Mouse (Mus musculus): Measurements from ENCODE around the gene Gm7145. TPM values are rescaled to one million over a fixed set of nuclear protein-coding genes. Genes with fewer than 3 reads are reported as not detected.
"Not testable (repeated sequence)": the region's sequence is repeated elsewhere in the genome, so short reads cannot be mapped to it uniquely, and the experiment has no call there.

The Gm7145 gene
- not detected in 2 replicates for total RNA-seq (2014; fragmentation: Nextera tagmentation)
- 0.11 and 0.12 TPM in 2 replicates for total RNA-seq (2017)
- polyA plus RNA-seq (2012) = not detected in 2 replicates

DNA sequence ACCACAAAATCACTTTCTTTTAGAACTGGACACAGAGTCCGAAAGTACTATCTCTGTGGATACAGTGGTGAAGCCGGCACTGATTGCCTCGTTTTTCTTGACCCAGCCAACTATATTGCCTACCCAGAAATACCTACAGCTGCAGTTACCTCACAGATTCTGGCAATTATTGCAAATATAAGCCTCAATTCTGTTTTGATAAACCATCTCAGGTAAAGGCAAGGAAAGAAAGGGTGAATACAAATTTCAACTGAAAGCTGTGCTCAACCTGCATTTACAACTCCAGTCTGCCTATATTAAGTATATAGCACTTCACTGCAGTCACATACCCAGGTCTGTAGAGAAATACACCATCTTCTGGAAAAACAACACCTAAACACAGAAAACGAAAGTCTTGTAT lies at the start of gene Gm7145:
Gene Gm7145, plus strand, starts transcription at position 301 of the 400 bp plus-strand sequence.
- Histone ChIP-seq H3K9me3 (replicated peaks) (peaks cover 4% of the 10 kb centered on the region; the same call in 1 of the 2 replicates), H3K4me1 (ENCODE audit: insufficient read depth, low read depth, low read length) (no peaks in the 10 kb centered on the region), H3K4me3 (ENCODE audit: low read depth, low read length) (no peak within 1 kb of the TSS), H3K36me3 (replicated peaks) (no peaks in the 10 kb centered on the region), H3K27me3 (ENCODE audit: insufficient read depth, low read length) (no peaks in the 10 kb centered on the region)
- DNase-seq (ENCODE audit: low spot score) (no peak), ATAC-seq (ENCODE audit: extremely low read depth, insufficient number of reproducible peaks, low FRiP score, poor library complexity, severe bottlenecking) (no peak)
- TF ChIP-seq GATA1 (IDR thresholded peaks at IDR 0.05; ENCODE audit: borderline replicate concordance, low read length) = no peak
- no peak for TF ChIP-seq TAL1 (conservative IDR thresholded peaks at IDR 0.05; ENCODE audit: low read depth, low read length)
- no peak for TF ChIP-seq POLR2AphosphoS5 (IDR thresholded peaks at IDR 0.05; ENCODE audit: insufficient replicate concordance, low read depth, low read length)
- no peak for TF ChIP-seq GATA2 (IDR thresholded peaks at IDR 0.05; ENCODE audit: borderline replicate concordance, low read depth, low read length)
- TF ChIP-seq CTCF (IDR thresholded peaks at IDR 0.05; ENCODE audit: low read depth, low read length) = no peak

DNA sequence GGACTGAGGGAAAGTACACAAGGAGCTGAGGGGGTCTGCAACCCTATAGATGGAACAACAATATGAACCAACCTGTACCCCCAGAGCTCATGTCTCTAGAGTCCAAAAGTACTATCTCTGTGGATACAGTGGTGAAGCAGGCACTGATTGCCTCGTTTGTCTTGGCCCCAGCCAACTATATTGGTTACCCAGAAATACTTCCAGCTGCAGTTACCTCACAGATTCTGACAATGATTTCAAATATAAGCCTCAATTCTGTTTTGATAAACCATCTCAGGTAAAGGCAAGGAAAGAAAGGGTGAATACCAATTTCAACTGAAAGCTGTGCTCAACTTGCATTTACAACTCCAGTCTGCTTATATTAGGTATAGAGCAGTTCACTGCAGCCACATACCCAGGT lies 38.0 kb upstream of the Gm7145 start, which contains the start of gene Gm28168:
Gene Gm28168, plus strand, starts transcription at position 301 of the 400 bp plus-strand sequence.
- not testable (repeated sequence) for ATAC-seq (ENCODE audit: extremely low read depth, insufficient number of reproducible peaks, low FRiP score, poor library complexity, severe bottlenecking); H3K9me3 ChIP-seq (replicated peaks)

GRCm38 (mm10) chr1:118003876-118004275 lies 38.1 kb downstream of the Gm7145 start:
- not testable (repeated sequence) for H3K4me1 ChIP-seq (ENCODE audit: insufficient read depth, low read depth, low read length); H3K36me3 ChIP-seq (replicated peaks); H3K9me3 ChIP-seq (replicated peaks); H3K27me3 ChIP-seq (ENCODE audit: insufficient read depth, low read length); DNase-seq (ENCODE audit: low spot score); ATAC-seq (ENCODE audit: extremely low read depth, insufficient number of reproducible peaks, low FRiP score, poor library complexity, severe bottlenecking); H3K4me3 ChIP-seq (ENCODE audit: low read depth, low read length)

More for the DNA sequence above, 38.0 kb upstream of the Gm7145 start, which contains the start of gene Gm28168:
- not testable (repeated sequence) for H3K36me3 ChIP-seq (replicated peaks); H3K4me3 ChIP-seq (ENCODE audit: low read depth, low read length); H3K4me1 ChIP-seq (ENCODE audit: insufficient read depth, low read depth, low read length); H3K27me3 ChIP-seq (ENCODE audit: insufficient read depth, low read length); DNase-seq (ENCODE audit: low spot score)

DNA sequence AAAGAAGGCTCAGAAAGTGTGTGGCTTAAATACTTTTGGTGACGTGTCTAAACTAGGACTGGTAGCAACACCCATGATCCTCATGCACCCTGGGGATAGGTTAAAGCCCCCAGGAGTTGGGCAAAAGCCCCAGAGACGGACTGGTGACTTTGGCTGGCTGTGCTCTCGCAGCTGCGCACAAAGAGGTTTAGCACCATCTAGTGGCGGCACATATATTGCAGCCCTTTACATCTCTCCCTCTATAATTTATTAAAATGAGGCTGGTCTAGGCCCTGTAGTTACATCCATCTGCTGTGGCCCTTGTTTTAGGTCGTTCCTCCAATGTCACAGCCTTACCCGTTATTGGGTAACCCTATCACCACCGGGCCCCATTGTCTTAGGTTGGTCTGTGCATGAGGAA lies 47.0 kb downstream of the Gm7145 start:
- H3K36me3 ChIP-seq (replicated peaks); ATAC-seq (ENCODE audit: extremely low read depth, insufficient number of reproducible peaks, low FRiP score, poor library complexity, severe bottlenecking); H3K27me3 ChIP-seq (ENCODE audit: insufficient read depth, low read length); DNase-seq (ENCODE audit: low spot score); H3K4me3 ChIP-seq (ENCODE audit: low read depth, low read length); H3K4me1 ChIP-seq (ENCODE audit: insufficient read depth, low read depth, low read length); H3K9me3 ChIP-seq (replicated peaks): not testable (repeated sequence)
- peak; percentile 28 for TF ChIP-seq CTCF (IDR thresholded peaks at IDR 0.05; ENCODE audit: low read depth, low read length)

Other genes starting within 250 kb of the Gm7145 start
- gene B020011L13Rik, start 184.8 kb upstream of the Gm7145 start, total RNA-seq (2014; fragmentation: Nextera tagmentation) = not detected in 2 replicates
- 0.05 and 0.06 TPM in 2 replicates for gene B020011L13Rik, start 184.8 kb upstream of the Gm7145 start, total RNA-seq (2017)
- not detected in 2 replicates for gene B020011L13Rik, start 184.8 kb upstream of the Gm7145 start, polyA plus RNA-seq (2012)
- not detected in 2 replicates for gene Gm28360, start 135.9 kb upstream of the Gm7145 start, total RNA-seq (2014; fragmentation: Nextera tagmentation)
- gene Gm28360, start 135.9 kb upstream of the Gm7145 start, total RNA-seq (2017) = not detected in 2 replicates
- gene Gm28360, start 135.9 kb upstream of the Gm7145 start, polyA plus RNA-seq (2012) = not detected in 2 replicates
- gene Gm28168, start 37.9 kb upstream of the Gm7145 start, total RNA-seq (2014; fragmentation: Nextera tagmentation) = not detected in 2 replicates
- 0.12 TPM in 1 of 2 replicates, not detected in the other for gene Gm28168, start 37.9 kb upstream of the Gm7145 start, total RNA-seq (2017)
- not detected in 2 replicates for gene Gm28168, start 37.9 kb upstream of the Gm7145 start, polyA plus RNA-seq (2012)
- not detected in 2 replicates for gene Gm29106, start 210.6 kb downstream of the Gm7145 start, total RNA-seq (2014; fragmentation: Nextera tagmentation)
- 0.05 and 0.12 TPM in 2 replicates for gene Gm29106, start 210.6 kb downstream of the Gm7145 start, total RNA-seq (2017)
- not detected in 2 replicates for gene Gm29106, start 210.6 kb downstream of the Gm7145 start, polyA plus RNA-seq (2012)